ENCODE assay signal across 7 mouse cellular contexts in genomic region chr7:25279076-25279860, GRCm38 (mm10). TPM values are rescaled to one million over a fixed set of nuclear protein-coding genes. Genes with fewer than 3 reads are reported as not detected.
DNase-seq lines count a peak whose midpoint lies in the region; ATAC-seq and TF ChIP-seq lines count a peak whose summit lies in the region.

No protein-coding gene starts in this region.

- peak overlapping the region; percentile 63 for H3K4me3 ChIP-seq in intestine, postnatal 0 days (ENCODE audit: low read depth, low read length)
- peak overlapping the region; percentile 61 for H3K4me3 ChIP-seq in midbrain, embryonic 11.5 days (ENCODE audit: low read depth, low read length)

- H3K4me1 ChIP-seq in intestine, postnatal 0 days (replicated peaks; ENCODE audit: control insufficient read depth, insufficient read depth, low read length), result peaks cover 40% of the 10 kb centered on the region
- H3K4me1 ChIP-seq in midbrain, embryonic 11.5 days (ENCODE audit: control insufficient read depth, insufficient read depth, low read length), result peaks cover 48% of the 10 kb centered on the region

- no peaks in the 10 kb centered on the region for H3K9me3 ChIP-seq in intestine, postnatal 0 days (ENCODE audit: control insufficient read depth)
- H3K9me3 ChIP-seq in midbrain, embryonic 11.5 days (ENCODE audit: control insufficient read depth, low read length), result no peaks in the 10 kb centered on the region

- intact Hi-C loops in left cerebral cortex, postnatal 4 days (cut with DNase I), result loop anchor here (2.0 kb wide), 1 partner anchor 38 kb away; no protein-coding TSS in a partner anchor

- H3K9ac ChIP-seq in intestine, postnatal 0 days (ENCODE audit: low read depth, low read length), result peak overlapping the region; percentile 55
- H3K9ac ChIP-seq in midbrain, embryonic 11.5 days (ENCODE audit: low read length), result peak overlapping the region; percentile 86

- WGBS in intestine, postnatal 0 days, result under 1% methylated on average over 41 of the region's 49 CpGs
- under 1% methylated on average over 45 of the region's 49 CpGs for WGBS in midbrain, embryonic 11.5 days

- H3K36me3 ChIP-seq in intestine, postnatal 0 days (ENCODE audit: control insufficient read depth, insufficient read depth), result no peaks in the 10 kb centered on the region; the same call in 1 of the 2 replicates
- H3K36me3 ChIP-seq in midbrain, embryonic 11.5 days (ENCODE audit: control insufficient read depth, insufficient read depth, low read length), result no peaks in the 10 kb centered on the region

- peak; percentile 51 for TF ChIP-seq CTCF in intestine, postnatal 0 days (IDR thresholded peaks at IDR 0.05; ENCODE audit: low read depth)

- H3K4me2 ChIP-seq in intestine, postnatal 0 days (replicated peaks; ENCODE audit: low read depth), result peak overlapping the region; percentile 96
- H3K4me2 ChIP-seq in midbrain, embryonic 11.5 days, result peak overlapping the region; percentile 89

- H3K27me3 ChIP-seq in intestine, postnatal 0 days (replicated peaks; ENCODE audit: control insufficient read depth, insufficient read depth, low read length), result no peaks in the 10 kb centered on the region
- no peaks in the 10 kb centered on the region for H3K27me3 ChIP-seq in midbrain, embryonic 11.5 days (ENCODE audit: control insufficient read depth, insufficient read depth, low read length)

- peak; percentile 12 for ATAC-seq in intestine, postnatal 0 days
- ATAC-seq in midbrain, embryonic 11.5 days (ENCODE audit: low FRiP score), result peak; percentile 56

- peak overlapping the region; percentile 93 for H3K27ac ChIP-seq in intestine, postnatal 0 days (ENCODE audit: low read depth, low read length)
- H3K27ac ChIP-seq in midbrain, embryonic 11.5 days (ENCODE audit: low read depth, low read length), result peak overlapping the region; percentile 97

- peak; percentile 93 for DNase-seq in adrenal gland, adult 2 months
- peak; percentile 88 for DNase-seq in embryo, embryonic 9.5 days (ENCODE audit: extremely low spot score)
- DNase-seq in gastrocnemius, postnatal 4 days (ENCODE audit: low spot score in 2 of 2), result peak; percentile 86 to 92
- peak; percentile 96 for DNase-seq in left cerebral cortex, postnatal 4 days
- DNase-seq in midbrain, embryonic 11.5 days (ENCODE audit: low spot score, missing footprints), result peak; percentile 98
- peak; percentile 83 for DNase-seq in skeletal muscle tissue, adult 2 months (ENCODE audit: low read depth, low spot score)

RNA-seq across cellular contexts. Expression of gene Cic, which starts 11.8 kb away (rescaled TPM):
- total RNA-seq in adrenal gland, adult 2 months (2021), result 100 to 1,000 TPM; 102 to 108 TPM
- 111 and 123 TPM in 2 replicates for polyA plus RNA-seq in adrenal gland, adult 2 months (2012; rRNA removed)
- total RNA-seq in gastrocnemius, postnatal 4 days (2021), result 100 to 1,000 TPM; 107 to 113 TPM
- polyA plus RNA-seq in intestine, postnatal 0 days (2015; fragmentation: Nextera tagmentation; extraction: Ambion mirVana), result 17.2 and 21.7 TPM in 2 replicates
- total RNA-seq in left cerebral cortex, postnatal 4 days (2021), result 100 to 1,000 TPM; 324 to 333 TPM
- 25.5 and 29.7 TPM in 2 replicates for polyA plus RNA-seq in midbrain, embryonic 11.5 days (2014; fragmentation: Nextera tagmentation; extraction: Ambion mirVana)

RNA-seq across cellular contexts. Expression of gene Pafah1b3, which starts 18.5 kb away (rescaled TPM):
- 10 to 100 TPM; 33.4 to 33.8 TPM for total RNA-seq in adrenal gland, adult 2 months (2021)
- polyA plus RNA-seq in adrenal gland, adult 2 months (2012; rRNA removed), result 29.4 and 35.9 TPM in 2 replicates
- 10 to 100 TPM; 27.1 to 33.1 TPM for total RNA-seq in gastrocnemius, postnatal 4 days (2021)
- polyA plus RNA-seq in intestine, postnatal 0 days (2015; fragmentation: Nextera tagmentation; extraction: Ambion mirVana), result 87.6 and 91.9 TPM in 2 replicates
- 100 to 1,000 TPM; 234 to 250 TPM for total RNA-seq in left cerebral cortex, postnatal 4 days (2021)
- polyA plus RNA-seq in midbrain, embryonic 11.5 days (2014; fragmentation: Nextera tagmentation; extraction: Ambion mirVana), result 306 and 332 TPM in 2 replicates

RNA-seq across cellular contexts. Expression of gene Prr19, which starts 21.9 kb away (rescaled TPM):
- total RNA-seq in adrenal gland, adult 2 months (2021), result not detected
- polyA plus RNA-seq in adrenal gland, adult 2 months (2012; rRNA removed), result not detected in 2 replicates
- not detected for total RNA-seq in gastrocnemius, postnatal 4 days (2021)
- 0.12 TPM in 1 of 2 replicates, not detected in the other for polyA plus RNA-seq in intestine, postnatal 0 days (2015; fragmentation: Nextera tagmentation; extraction: Ambion mirVana)
- under 1 TPM; 0.52 to 0.87 TPM for total RNA-seq in left cerebral cortex, postnatal 4 days (2021)
- polyA plus RNA-seq in midbrain, embryonic 11.5 days (2014; fragmentation: Nextera tagmentation; extraction: Ambion mirVana), result 1.1 and 1.2 TPM in 2 replicates

RNA-seq across cellular contexts. Expression of gene Tmem145, which starts 26.6 kb away (rescaled TPM):
- 1 to 10 TPM; 1.9 to 2.2 TPM for total RNA-seq in adrenal gland, adult 2 months (2021)
- polyA plus RNA-seq in adrenal gland, adult 2 months (2012; rRNA removed), result 8.3 and 9.3 TPM in 2 replicates
- under 1 TPM; 0.23 to 0.29 TPM for total RNA-seq in gastrocnemius, postnatal 4 days (2021)
- polyA plus RNA-seq in intestine, postnatal 0 days (2015; fragmentation: Nextera tagmentation; extraction: Ambion mirVana), result 0.69 and 0.92 TPM in 2 replicates
- 100 to 1,000 TPM in 1 of 2 experiments, 10 to 100 TPM in 1; 99.6 to 104 TPM for total RNA-seq in left cerebral cortex, postnatal 4 days (2021)
- polyA plus RNA-seq in midbrain, embryonic 11.5 days (2014; fragmentation: Nextera tagmentation; extraction: Ambion mirVana), result 7.2 and 7.7 TPM in 2 replicates

RNA-seq across cellular contexts. Expression of gene Erf, which starts 28.7 kb away (rescaled TPM):
- 10 to 100 TPM; 16.5 to 26.6 TPM for total RNA-seq in adrenal gland, adult 2 months (2021)
- polyA plus RNA-seq in adrenal gland, adult 2 months (2012; rRNA removed), result 50.4 and 52.8 TPM in 2 replicates
- total RNA-seq in gastrocnemius, postnatal 4 days (2021), result 10 to 100 TPM; 32.7 to 34.6 TPM
- polyA plus RNA-seq in intestine, postnatal 0 days (2015; fragmentation: Nextera tagmentation; extraction: Ambion mirVana), result 7.8 and 8.4 TPM in 2 replicates
- 10 to 100 TPM; 29.4 to 36.1 TPM for total RNA-seq in left cerebral cortex, postnatal 4 days (2021)
- polyA plus RNA-seq in midbrain, embryonic 11.5 days (2014; fragmentation: Nextera tagmentation; extraction: Ambion mirVana), result 11.7 and 13.9 TPM in 2 replicates

Comparison
In these comparisons a context has a peak if more than half of its experiments do, and no peak if none do; other contexts are left out.
1. Peak in every context shown above with its lines: DNase-seq, ATAC-seq, H3K4me3 ChIP-seq and H3K27ac ChIP-seq.
2. RNA of gene Pafah1b3, which starts 18.5 kb away (total RNA-seq): 234 to 250 TPM in left cerebral cortex, postnatal 4 days; 33.4 to 33.8 TPM in adrenal gland, adult 2 months and 27.1 to 33.1 TPM in gastrocnemius, postnatal 4 days; every median in the first group is over 4 times any median in the second.